Mouse (Mus musculus): ENCODE measurements at regions not wholly inside any gene's neighbourhood (a gene's known extent, or its start where the extent isn't known, plus 50 kb on each side); places are given as distances from the start of the nearest gene placed in this dataset.
A peak's percentile ranks its signal among the peaks of the same experiment; 100 is the strongest.

- no peak for ATAC-seq
Observed at GRCm38 (mm10) chr17:80792605-80793004, 64.3 kb upstream of the Map4k3 start.

GRCm38 (mm10) chr17:80789706-80790105 is 61.4 kb upstream of the Map4k3 start:
- peak; percentile 69 for ATAC-seq

GRCm38 (mm10) chr17:80789000-80789399 is 60.7 kb upstream of the Map4k3 start:
- no peak for ATAC-seq

- ATAC-seq: no peak
Observed at GRCm38 (mm10) chr17:80786858-80787257, 58.6 kb upstream of the Map4k3 start.

- no peak for ATAC-seq
Observed at GRCm38 (mm10) chr17:80786061-80786851, 58.0 kb upstream of the Map4k3 start.

GRCm38 (mm10) chr17:80785476-80785875 is 57.2 kb upstream of the Map4k3 start:
- ATAC-seq: no peak

GRCm38 (mm10) chr17:80785049-80785448 is 56.8 kb upstream of the Map4k3 start:
- ATAC-seq: no peak

- no peak for ATAC-seq
Observed at GRCm38 (mm10) chr17:80782233-80782632, 53.9 kb upstream of the Map4k3 start.

GRCm38 (mm10) chr17:80781621-80782020 is 53.3 kb upstream of the Map4k3 start:
- no peak for ATAC-seq

- no peak for ATAC-seq
Observed at GRCm38 (mm10) chr17:80780303-80780702, 52.0 kb upstream of the Map4k3 start.

- no peak for ATAC-seq
Observed at GRCm38 (mm10) chr17:80779782-80780181, 51.5 kb upstream of the Map4k3 start.
